ENCODE assay signal across 12 mouse cellular contexts in the genomic region with DNA sequence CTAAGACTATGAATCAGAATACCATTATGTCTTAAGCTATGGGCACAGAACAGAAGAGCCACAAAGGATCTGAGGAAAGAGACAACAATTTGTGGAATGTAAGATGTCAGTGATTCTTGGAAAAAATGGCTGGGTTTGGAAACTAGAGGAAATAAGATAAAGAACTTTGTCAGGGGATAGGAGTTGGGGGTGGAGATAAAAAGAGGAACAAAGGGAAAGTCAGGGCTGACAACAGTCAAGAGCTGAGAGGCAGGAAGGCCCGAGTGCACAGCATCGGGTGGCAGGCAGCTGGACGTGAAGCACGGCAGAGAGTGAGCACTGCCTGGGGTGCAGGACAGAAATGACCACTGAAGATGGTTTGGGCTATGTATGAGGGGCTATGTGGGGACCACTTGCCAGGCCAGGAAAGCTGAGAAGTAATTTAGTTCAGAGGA. TPM values are rescaled to one million over a fixed set of nuclear protein-coding genes. Genes with fewer than 3 reads are reported as not detected.
DNase-seq lines count a peak whose midpoint lies in the region; ATAC-seq and TF ChIP-seq lines count a peak whose summit lies in the region.
"Had no signal": no experiment of that assay in that cellular context is flagged by ENCODE, and none has a peak within 500 bp of the region (broad histone marks: within the 10 kb centered on the region; RNA-seq: fewer than 3 reads in every experiment).

No protein-coding gene starts in this region.

- 0 out of 2 replicates have a peak overlapping the region, but pooled peaks have one; percentile 21 for H3K27ac ChIP-seq in heart, embryonic 15.5 days
- H3K27ac ChIP-seq in embryonic fibroblast, embryonic 13.5 days (ENCODE audit: insufficient read depth, low read length): peak overlapping the region; percentile 82
- H3K27ac ChIP-seq in neural tube, embryonic 15.5 days (replicated peaks): no peak overlapping the region
- H3K27ac ChIP-seq in hindbrain, embryonic 13.5 days: no peak overlapping the region
- H3K27ac ChIP-seq: lung, embryonic 15.5 days had no signal

- H3K27me3 ChIP-seq in heart, embryonic 15.5 days: no peaks in the 10 kb centered on the region
- no peaks in the 10 kb centered on the region for H3K27me3 ChIP-seq in neural tube, embryonic 15.5 days (replicated peaks)
- no peaks in the 10 kb centered on the region for H3K27me3 ChIP-seq in hindbrain, embryonic 13.5 days
- H3K27me3 ChIP-seq: lung, embryonic 15.5 days had no signal

- ATAC-seq in heart, embryonic 15.5 days (replicated peaks; ENCODE audit: insufficient number of reproducible peaks, insufficient read depth, low FRiP score, low read depth): no peak
- ATAC-seq in megakaryocyte progenitor cell, adult 5-6 weeks (replicated peaks; ENCODE audit: poor library complexity): peak; percentile 63
- ATAC-seq in neural tube, embryonic 15.5 days (ENCODE audit: low FRiP score): no peak
- ATAC-seq in hindbrain, embryonic 13.5 days (ENCODE audit: low FRiP score): no peak

- H3K4me2 ChIP-seq in heart, embryonic 15.5 days: no peak overlapping the region
- no peak overlapping the region for H3K4me2 ChIP-seq in neural tube, embryonic 15.5 days
- no peak overlapping the region for H3K4me2 ChIP-seq in hindbrain, embryonic 13.5 days
- H3K4me2 ChIP-seq: lung, embryonic 15.5 days had no signal

- H3K4me3 ChIP-seq in heart, embryonic 15.5 days: no peak overlapping the region
- no peak overlapping the region for H3K4me3 ChIP-seq in embryonic fibroblast, embryonic 13.5 days (ENCODE audit: insufficient read depth, low read length)
- no peak overlapping the region for H3K4me3 ChIP-seq in neural tube, embryonic 15.5 days (replicated peaks)
- H3K4me3 ChIP-seq in hindbrain, embryonic 13.5 days: no peak overlapping the region
- H3K4me3 ChIP-seq: lung, embryonic 15.5 days had no signal

- 15% methylated on average over 4 of the region's 4 CpGs for WGBS in heart, embryonic 15.5 days
- WGBS in neural tube, embryonic 15.5 days: 49% methylated on average over 4 of the region's 4 CpGs
- 38% methylated on average over 4 of the region's 4 CpGs for WGBS in hindbrain, embryonic 13.5 days

- H3K36me3 ChIP-seq in heart, embryonic 15.5 days: peaks cover 48% of the 10 kb centered on the region
- peaks cover 54% of the 10 kb centered on the region for H3K36me3 ChIP-seq in neural tube, embryonic 15.5 days
- H3K36me3 ChIP-seq in hindbrain, embryonic 13.5 days: peaks cover 77% of the 10 kb centered on the region

- no peak for TF ChIP-seq CTCF in embryonic fibroblast, embryonic 13.5 days (IDR thresholded peaks at IDR 0.05; ENCODE audit: borderline replicate concordance, insufficient read depth, low read length)

- no peak for DNase-seq in heart, postnatal 10 days
- DNase-seq in Muller cell, postnatal 12 days (ENCODE audit: inconsistent ontology term): peak; percentile 38
- no peak for DNase-seq in layer of hippocampus, adult 11-12 months (ENCODE audit: low spot score)
- DNase-seq: adrenal gland, adult 2 months; cerebellum, adult 9-10 months; kidney, adult 8-10 months had no signal

- H3K4me1 ChIP-seq in heart, embryonic 15.5 days (replicated peaks): 0 out of 2 replicates have a peak, but pooled peaks cover 2% of the 10 kb centered on the region
- H3K4me1 ChIP-seq in embryonic fibroblast, embryonic 13.5 days (ENCODE audit: control insufficient read depth, insufficient read depth, low read length): peaks cover 16% of the 10 kb centered on the region
- no peaks in the 10 kb centered on the region for H3K4me1 ChIP-seq in neural tube, embryonic 15.5 days
- H3K4me1 ChIP-seq in hindbrain, embryonic 13.5 days (replicated peaks): no peaks in the 10 kb centered on the region
- H3K4me1 ChIP-seq: lung, embryonic 15.5 days had no signal

- no peak for TF ChIP-seq POLR2A in embryonic fibroblast, embryonic 13.5 days (IDR thresholded peaks at IDR 0.05; ENCODE audit: low read depth, low read length)

- intact Hi-C loops in heart, postnatal 10 days (cut with DNase I): no loop called here

- no peak overlapping the region for H3K9ac ChIP-seq in heart, embryonic 15.5 days
- H3K9ac ChIP-seq in neural tube, embryonic 15.5 days (replicated peaks): no peak overlapping the region
- no peak overlapping the region for H3K9ac ChIP-seq in hindbrain, embryonic 13.5 days
- H3K9ac ChIP-seq: lung, embryonic 15.5 days had no signal

- H3K9me3 ChIP-seq in heart, embryonic 15.5 days (replicated peaks): no peaks in the 10 kb centered on the region
- no peaks in the 10 kb centered on the region for H3K9me3 ChIP-seq in neural tube, embryonic 15.5 days (replicated peaks)
- no peaks in the 10 kb centered on the region for H3K9me3 ChIP-seq in hindbrain, embryonic 13.5 days
- H3K9me3 ChIP-seq: lung, embryonic 15.5 days had no signal

RNA-seq across cellular contexts. Expression of a gene that starts 48.3 kb away (rescaled TPM):
- polyA plus RNA-seq in heart, embryonic 15.5 days (2015; fragmentation: Nextera tagmentation; extraction: Ambion mirVana): 27.7 and 29.1 TPM in 2 replicates
- 10 to 100 TPM; 23.7 to 24.6 TPM for total RNA-seq in heart, postnatal 10 days (2021)
- 40.6 and 44.4 TPM in 2 replicates for polyA plus RNA-seq in embryonic fibroblast, embryonic 13.5 days (2011; ENCODE audit: insufficient read length, low read depth, missing spikeins)
- total RNA-seq in megakaryocyte progenitor cell, adult 5-6 weeks (2015): 5.5 and 13.0 TPM in 2 replicates
- 11.3 and 13.2 TPM in 2 replicates for total RNA-seq in megakaryocyte progenitor cell, adult 5-6 weeks (2017)
- polyA plus RNA-seq in neural tube, embryonic 15.5 days (2015; fragmentation: Nextera tagmentation; extraction: Ambion mirVana): 20.4 and 22.5 TPM in 2 replicates
- 26.5 and 26.6 TPM in 2 replicates for polyA plus RNA-seq in hindbrain, embryonic 13.5 days (2015; fragmentation: Nextera tagmentation; extraction: Ambion mirVana)

Comparison
In these comparisons a context has a peak if more than half of its experiments do, and no peak if none do; other contexts are left out.
1. H3K27ac ChIP-seq: peak in heart, embryonic 15.5 days (single experiment) and embryonic fibroblast, embryonic 13.5 days (single experiment); none in neural tube, embryonic 15.5 days (single experiment) and hindbrain, embryonic 13.5 days (single experiment).